Mouse (Mus musculus) left cerebral cortex, postnatal 14 days (tissue): ENCODE data around the gene Zfp326. TPM values are rescaled to one million over a fixed set of nuclear protein-coding genes. Genes with fewer than 3 reads are reported as not detected.

Source experiments
- DNase-seq, 2 experiments: peaks; one replicate each; pipeline ENCODE4 v3.0.0; 2021 to 2022; ENCODE audit warnings: low spot score in 2 of 2, mixed read lengths in 1 of 2
- intact Hi-C: fragments of 180-260 bp; cut with DNase I; formaldehyde crosslinking; loops from one replicate; pipeline ENCODE4 v1.15.1; 2025
- total RNA-seq, 2 experiments: library from RNA; stranded (reverse); gene quantifications; 2 replicates each; pipeline ENCODE4 v1.2.3; 2021

Zfp326 gene
- total RNA-seq, 2 experiments from 2014 or later = 37.0 to 40.0 TPM

DNA sequence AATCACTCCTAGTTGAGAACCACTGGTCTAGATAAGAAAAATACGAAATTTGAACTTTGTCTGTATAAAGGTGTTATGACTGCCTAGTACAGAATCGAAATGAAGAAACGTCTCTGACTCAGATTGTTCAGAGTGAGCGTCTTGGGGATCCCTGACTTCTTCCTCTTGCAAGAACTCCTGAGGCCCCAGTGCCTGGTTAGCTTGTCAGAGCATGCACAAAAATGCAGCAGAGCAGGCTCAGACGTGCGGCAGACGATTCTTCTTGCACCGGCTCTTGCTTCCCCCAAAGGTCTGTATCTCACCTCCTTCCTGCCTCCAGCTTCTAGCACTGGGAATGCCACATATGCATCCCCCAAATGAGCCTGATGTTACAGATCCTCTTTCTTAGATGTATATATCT is 48.0 kb downstream of the Zfp326 start:
- DNase-seq = no peak
- intact Hi-C loops = no loop called here

GRCm38 (mm10) chr5:105925568-105926255 is 49.3 kb downstream of the Zfp326 start:
- DNase-seq = no peak
- intact Hi-C loops = no loop called here

DNA sequence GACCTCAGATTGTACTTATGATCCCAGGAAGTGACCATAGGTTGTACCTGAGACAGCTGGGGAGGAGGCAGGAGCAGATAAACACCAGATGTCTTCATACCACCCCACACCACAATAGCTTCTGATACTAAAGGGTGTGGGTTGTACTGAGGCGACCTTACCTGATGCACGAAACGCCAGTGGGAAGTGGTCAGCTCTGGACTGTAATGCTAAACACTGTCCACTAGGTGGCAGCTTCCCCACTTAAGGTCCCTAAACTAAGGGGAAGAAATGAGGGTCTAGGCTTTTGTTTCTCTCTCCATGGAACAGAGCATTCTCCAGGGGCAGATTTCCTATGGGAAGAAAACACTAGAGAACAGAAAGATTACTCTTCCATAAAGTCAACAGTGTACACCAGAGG is 53.9 kb downstream of the Zfp326 start:
- intact Hi-C loops = no loop called here
- no peak for DNase-seq

GRCm38 (mm10) chr5:105932392-105932791 is 56.0 kb downstream of the Zfp326 start:
- intact Hi-C loops = no loop called here
- no peak for DNase-seq

- DNase-seq = no peak
- intact Hi-C loops = no loop called here
Observed at GRCm38 (mm10) chr5:105941951-105942350, 65.6 kb downstream of the Zfp326 start.

Other genes with a start within 250 kb of the Zfp326 start
- 10 to 100 TPM; 34.9 to 45.6 TPM for gene Lrrc8d, start 176.6 kb upstream of the Zfp326 start, total RNA-seq